13 mouse cellular contexts compared by ENCODE assay signal in genomic region chr9:65154692-65155455, GRCm38 (mm10). TPM values are rescaled to one million over a fixed set of nuclear protein-coding genes. Genes with fewer than 3 reads are reported as not detected.
DNase-seq lines count a peak whose midpoint lies in the region; ATAC-seq lines count a peak whose summit lies in the region.
"Had no signal": no experiment of that assay in that cellular context is flagged by ENCODE, and none has a peak within 500 bp of the region (broad histone marks: within the 10 kb centered on the region; RNA-seq: fewer than 3 reads in every experiment).

No protein-coding gene starts in this region.

- no peak for ATAC-seq in midbrain, embryonic 11.5 days (ENCODE audit: low FRiP score)
- ATAC-seq in midbrain, embryonic 16.5 days: no peak
- no peak for ATAC-seq in hindbrain, embryonic 12.5 days (ENCODE audit: low FRiP score)
- peak; percentile 70 for ATAC-seq in kidney, embryonic 14.5 days (ENCODE audit: low FRiP score, low TSS enrichment)
- ATAC-seq in neural tube, embryonic 13.5 days (ENCODE audit: low read depth): no peak
- ATAC-seq in megakaryocyte progenitor cell, adult 5-6 weeks (replicated peaks; ENCODE audit: poor library complexity): no peak

- WGBS in midbrain, embryonic 11.5 days: 67% methylated on average over 9 of the region's 9 CpGs
- WGBS in midbrain, embryonic 16.5 days: 66% methylated on average over 9 of the region's 9 CpGs
- 58% methylated on average over 9 of the region's 9 CpGs for WGBS in hindbrain, embryonic 12.5 days
- WGBS in kidney, embryonic 14.5 days: 36% methylated on average over 9 of the region's 9 CpGs
- 66% methylated on average over 9 of the region's 9 CpGs for WGBS in neural tube, embryonic 13.5 days

- H3K36me3 ChIP-seq in midbrain, embryonic 11.5 days (ENCODE audit: control insufficient read depth, insufficient read depth, low read length): peaks cover 22% of the 10 kb centered on the region
- no peaks in the 10 kb centered on the region for H3K36me3 ChIP-seq in midbrain, embryonic 16.5 days (ENCODE audit: control insufficient read depth, insufficient read depth, low read length)
- peaks cover 26% of the 10 kb centered on the region for H3K36me3 ChIP-seq in hindbrain, embryonic 12.5 days
- no peaks in the 10 kb centered on the region for H3K36me3 ChIP-seq in kidney, embryonic 14.5 days (ENCODE audit: control insufficient read depth, insufficient read depth, low read length)
- H3K36me3 ChIP-seq in neural tube, embryonic 13.5 days: peaks cover 32% of the 10 kb centered on the region

- H3K4me1 ChIP-seq in midbrain, embryonic 11.5 days (ENCODE audit: control insufficient read depth, insufficient read depth, low read length): peaks cover 86% of the 10 kb centered on the region
- peaks cover 28% of the 10 kb centered on the region for H3K4me1 ChIP-seq in midbrain, embryonic 16.5 days (ENCODE audit: control insufficient read depth, insufficient read depth, low read length)
- H3K4me1 ChIP-seq in hindbrain, embryonic 12.5 days: peaks cover 88% of the 10 kb centered on the region
- peaks cover 45% of the 10 kb centered on the region for H3K4me1 ChIP-seq in kidney, embryonic 14.5 days (ENCODE audit: control insufficient read depth, insufficient read depth, low read length)
- H3K4me1 ChIP-seq in neural tube, embryonic 13.5 days (replicated peaks): peaks cover 68% of the 10 kb centered on the region

- no peaks in the 10 kb centered on the region for H3K27me3 ChIP-seq in midbrain, embryonic 11.5 days (ENCODE audit: control insufficient read depth, insufficient read depth, low read length)
- H3K27me3 ChIP-seq in midbrain, embryonic 16.5 days (ENCODE audit: control insufficient read depth, insufficient read depth, low read depth, low read length): no peaks in the 10 kb centered on the region
- H3K27me3 ChIP-seq in hindbrain, embryonic 12.5 days: no peaks in the 10 kb centered on the region
- no peaks in the 10 kb centered on the region for H3K27me3 ChIP-seq in kidney, embryonic 14.5 days (ENCODE audit: control insufficient read depth, insufficient read depth, low read length)
- H3K27me3 ChIP-seq in neural tube, embryonic 13.5 days: no peaks in the 10 kb centered on the region

- H3K9me3 ChIP-seq in midbrain, embryonic 11.5 days (ENCODE audit: control insufficient read depth, low read length): no peaks in the 10 kb centered on the region
- no peaks in the 10 kb centered on the region for H3K9me3 ChIP-seq in midbrain, embryonic 16.5 days (replicated peaks; ENCODE audit: control insufficient read depth, low read length, poor library complexity, severe bottlenecking)
- H3K9me3 ChIP-seq in hindbrain, embryonic 12.5 days (replicated peaks): no peaks in the 10 kb centered on the region
- H3K9me3 ChIP-seq in kidney, embryonic 14.5 days (ENCODE audit: control insufficient read depth, low read length): no peaks in the 10 kb centered on the region
- H3K9me3 ChIP-seq in neural tube, embryonic 13.5 days: no peaks in the 10 kb centered on the region

- peak overlapping the region; percentile 98 for H3K27ac ChIP-seq in midbrain, embryonic 11.5 days (ENCODE audit: low read depth, low read length)
- H3K27ac ChIP-seq in midbrain, embryonic 16.5 days (ENCODE audit: low read length): no peak overlapping the region
- peak overlapping the region; percentile 94 for H3K27ac ChIP-seq in hindbrain, embryonic 12.5 days
- peak overlapping the region; percentile 67 for H3K27ac ChIP-seq in kidney, embryonic 14.5 days (ENCODE audit: low read depth, low read length)
- peak overlapping the region; percentile 93 for H3K27ac ChIP-seq in neural tube, embryonic 13.5 days (replicated peaks)
- H3K27ac ChIP-seq: liver, embryonic 14.5 days had no signal

- H3K4me3 ChIP-seq in midbrain, embryonic 11.5 days (ENCODE audit: low read depth, low read length): no peak overlapping the region
- H3K4me3 ChIP-seq in midbrain, embryonic 16.5 days (ENCODE audit: low read depth, low read length): no peak overlapping the region
- no peak overlapping the region for H3K4me3 ChIP-seq in hindbrain, embryonic 12.5 days
- H3K4me3 ChIP-seq in kidney, embryonic 14.5 days (ENCODE audit: low read length): no peak overlapping the region
- H3K4me3 ChIP-seq in neural tube, embryonic 13.5 days: no peak overlapping the region

- no peak overlapping the region for H3K4me2 ChIP-seq in midbrain, embryonic 11.5 days
- no peak overlapping the region for H3K4me2 ChIP-seq in midbrain, embryonic 16.5 days (ENCODE audit: low read length)
- no peak overlapping the region for H3K4me2 ChIP-seq in hindbrain, embryonic 12.5 days (replicated peaks)
- no peak overlapping the region for H3K4me2 ChIP-seq in kidney, embryonic 14.5 days (replicated peaks; ENCODE audit: low read depth, low read length)
- no peak overlapping the region for H3K4me2 ChIP-seq in neural tube, embryonic 13.5 days

- H3K9ac ChIP-seq in midbrain, embryonic 11.5 days (ENCODE audit: low read length): peak overlapping the region; percentile 1; the same call in 1 of the 2 replicates
- H3K9ac ChIP-seq in midbrain, embryonic 16.5 days (ENCODE audit: low read depth, low read length): no peak overlapping the region
- peak overlapping the region; percentile 39; the same call in 1 of the 2 replicates for H3K9ac ChIP-seq in hindbrain, embryonic 12.5 days
- H3K9ac ChIP-seq in kidney, embryonic 14.5 days (ENCODE audit: low read depth, low read length): no peak overlapping the region
- peak overlapping the region; percentile 31; the same call in 1 of the 2 replicates for H3K9ac ChIP-seq in neural tube, embryonic 13.5 days
- H3K9ac ChIP-seq: liver, embryonic 14.5 days had no signal

- DNase-seq in midbrain, embryonic 11.5 days (ENCODE audit: low spot score, missing footprints): no peak
- no peak for DNase-seq in layer of hippocampus, adult 9-10 months (ENCODE audit: low spot score)
- DNase-seq: cerebellum, postnatal 25 days; right cerebral cortex, postnatal 4 days; thymus, postnatal 36 days had no signal

RNA-seq across cellular contexts. Expression of gene Igdcc3, which starts 13.9 kb away (rescaled TPM):
- polyA plus RNA-seq in midbrain, embryonic 11.5 days (2014; fragmentation: Nextera tagmentation; extraction: Ambion mirVana): 115 and 145 TPM in 2 replicates
- polyA plus RNA-seq in midbrain, embryonic 16.5 days (2015; fragmentation: Nextera tagmentation; extraction: Ambion mirVana): 8.7 and 9.1 TPM in 2 replicates
- polyA plus RNA-seq in hindbrain, embryonic 12.5 days (2016; fragmentation: Nextera tagmentation; extraction: Ambion mirVana): 30.9 and 34.4 TPM in 2 replicates
- 4.5 and 6.1 TPM in 2 replicates for polyA plus RNA-seq in kidney, embryonic 14.5 days (2014; fragmentation: Nextera tagmentation; extraction: Ambion mirVana)
- 12.3 and 12.9 TPM in 2 replicates for polyA plus RNA-seq in neural tube, embryonic 13.5 days (2015; fragmentation: Nextera tagmentation; extraction: Ambion mirVana)
- not detected in 2 replicates for total RNA-seq in megakaryocyte progenitor cell, adult 5-6 weeks (2015)
- total RNA-seq in megakaryocyte progenitor cell, adult 5-6 weeks (2017): not detected in 2 replicates
- total RNA-seq: MEL; monocyte, adult 5-6 weeks had no signal

RNA-seq across cellular contexts. Expression of gene Parp16, which starts 40.3 kb away (rescaled TPM):
- polyA plus RNA-seq in midbrain, embryonic 11.5 days (2014; fragmentation: Nextera tagmentation; extraction: Ambion mirVana): 5.2 and 6.4 TPM in 2 replicates
- 8.5 and 9.0 TPM in 2 replicates for polyA plus RNA-seq in midbrain, embryonic 16.5 days (2015; fragmentation: Nextera tagmentation; extraction: Ambion mirVana)
- polyA plus RNA-seq in hindbrain, embryonic 12.5 days (2016; fragmentation: Nextera tagmentation; extraction: Ambion mirVana): 5.8 and 6.4 TPM in 2 replicates
- 4.7 and 7.9 TPM in 2 replicates for polyA plus RNA-seq in kidney, embryonic 14.5 days (2014; fragmentation: Nextera tagmentation; extraction: Ambion mirVana)
- polyA plus RNA-seq in neural tube, embryonic 13.5 days (2015; fragmentation: Nextera tagmentation; extraction: Ambion mirVana): 5.4 and 6.8 TPM in 2 replicates
- total RNA-seq in megakaryocyte progenitor cell, adult 5-6 weeks (2015): 3.2 and 3.3 TPM in 2 replicates
- total RNA-seq in megakaryocyte progenitor cell, adult 5-6 weeks (2017): 2.8 and 3.1 TPM in 2 replicates

RNA-seq across cellular contexts. Expression of gene Igdcc4, which starts 53.6 kb away (rescaled TPM):
- polyA plus RNA-seq in midbrain, embryonic 11.5 days (2014; fragmentation: Nextera tagmentation; extraction: Ambion mirVana): 13.0 and 13.3 TPM in 2 replicates
- polyA plus RNA-seq in midbrain, embryonic 16.5 days (2015; fragmentation: Nextera tagmentation; extraction: Ambion mirVana): 13.4 and 15.9 TPM in 2 replicates
- polyA plus RNA-seq in hindbrain, embryonic 12.5 days (2016; fragmentation: Nextera tagmentation; extraction: Ambion mirVana): 14.5 and 17.0 TPM in 2 replicates
- polyA plus RNA-seq in kidney, embryonic 14.5 days (2014; fragmentation: Nextera tagmentation; extraction: Ambion mirVana): 12.7 and 16.4 TPM in 2 replicates
- polyA plus RNA-seq in neural tube, embryonic 13.5 days (2015; fragmentation: Nextera tagmentation; extraction: Ambion mirVana): 8.9 and 10.3 TPM in 2 replicates
- total RNA-seq in megakaryocyte progenitor cell, adult 5-6 weeks (2015): 0.02 TPM in 1 of 2 replicates, not detected in the other
- total RNA-seq in megakaryocyte progenitor cell, adult 5-6 weeks (2017): under 0.01 and 0.07 TPM in 2 replicates

Comparison
In these comparisons a context has a peak if more than half of its experiments do, and no peak if none do; other contexts are left out.
1. H3K9ac ChIP-seq: peak in midbrain, embryonic 11.5 days (single experiment), hindbrain, embryonic 12.5 days (single experiment) and neural tube, embryonic 13.5 days (single experiment); none in midbrain, embryonic 16.5 days (single experiment) and kidney, embryonic 14.5 days (single experiment).